Mouse (Mus musculus) naive thymus-derived CD4-positive, alpha-beta T cell, adult 5 months (primary cell): ENCODE results near the gene Olfr1450. TPM values are rescaled to one million over a fixed set of nuclear protein-coding genes. Genes with fewer than 3 reads are reported as not detected.

Source experiments
- polyA plus RNA-seq: library from polyadenylated mRNA; unstranded; fragments of 100-300 nt; shearing (Covaris generic); gene quantifications from one replicate; pipeline ENCODE4 v1.2.1, GENCODE M21; 2017

Gene Olfr1450
- not detected for polyA plus RNA-seq

GRCm38 (mm10) chr19:12949958-12950357 lies at the start of gene Olfr1450:
Olfr1450 (plus strand) TSS chr19:12950258.

GRCm38 (mm10) chr19:12903643-12904042 lies 46.4 kb upstream of the Olfr1450 start, which contains the start of gene Olfr1447:
Olfr1447 (minus strand) TSS chr19:12903743.

GRCm38 (mm10) chr19:12924319-12924718 lies 25.7 kb upstream of the Olfr1450 start, which contains the start of gene Olfr1448:
Olfr1448 (minus strand) TSS chr19:12924419.

GRCm38 (mm10) chr19:12930540-12930939 lies 19.5 kb upstream of the Olfr1450 start, which contains the start of gene Olfr1449:
Olfr1449 (plus strand) TSS chr19:12930840.

GRCm38 (mm10) chr19:12994714-12995113 lies 44.7 kb downstream of the Olfr1450 start, which contains the start of gene Olfr1451:
Olfr1451 (plus strand) TSS chr19:12995014.

Other genes with a start within 250 kb of the Olfr1450 start
- 0.35 TPM for gene Cntf, start 184.6 kb upstream of the Olfr1450 start, polyA plus RNA-seq
- 20.9 TPM for gene Zfp91, start 154.1 kb upstream of the Olfr1450 start, polyA plus RNA-seq
- gene Lpxn, start 154.1 kb upstream of the Olfr1450 start, polyA plus RNA-seq: 66.7 TPM
- not detected for gene Gm5244, start 103.6 kb upstream of the Olfr1450 start, polyA plus RNA-seq
- 0.31 TPM for gene Olfr1444, start 93.0 kb upstream of the Olfr1450 start, polyA plus RNA-seq
- not detected for gene Olfr1445, start 66.4 kb upstream of the Olfr1450 start, polyA plus RNA-seq
- gene Olfr1446, start 56.7 kb upstream of the Olfr1450 start, polyA plus RNA-seq: 0.34 TPM
- not detected for gene Olfr1447, start 46.5 kb upstream of the Olfr1450 start, polyA plus RNA-seq
- not detected for gene Olfr1448, start 25.8 kb upstream of the Olfr1450 start, polyA plus RNA-seq
- gene Olfr1449, start 19.4 kb upstream of the Olfr1450 start, polyA plus RNA-seq: not detected
- 0.20 TPM for gene Olfr1451, start 44.8 kb downstream of the Olfr1450 start, polyA plus RNA-seq
- not detected for gene Olfr1453, start 78.1 kb downstream of the Olfr1450 start, polyA plus RNA-seq
- not detected for gene Olfr1454, start 110.4 kb downstream of the Olfr1450 start, polyA plus RNA-seq
- not detected for gene Olfr1457, start 147.6 kb downstream of the Olfr1450 start, polyA plus RNA-seq
- gene Olfr1458, start 156.5 kb downstream of the Olfr1450 start, polyA plus RNA-seq: not detected
- gene Olfr1459, start 199.3 kb downstream of the Olfr1450 start, polyA plus RNA-seq: not detected
- not detected for gene Olfr1461, start 212.7 kb downstream of the Olfr1450 start, polyA plus RNA-seq
- gene Olfr1462, start 235.5 kb downstream of the Olfr1450 start, polyA plus RNA-seq: not detected